Mouse (Mus musculus) kidney, adult 2 months (tissue): Measurements from ENCODE around the gene Wdfy3. TPM values are rescaled to one million over a fixed set of nuclear protein-coding genes. Genes with fewer than 3 reads are reported as not detected.

Experiments used
- DNase-seq: peaks from one replicate; pipeline ENCODE4 v3.0.0; 2021
- H3K27ac ChIP-seq: fragments of 200-500 bp; 2 replicates; pipeline ENCODE4 v1.5.1; 2012; ENCODE audit warnings: low read depth, low read length, control low read depth, inconsistent platforms; ENCODE audit not compliant: insufficient read depth
- H3K27me3 ChIP-seq: fragments of 200-500 bp; replicated peaks from 2 replicates; pipeline ENCODE4 v1.6.1; 2012; ENCODE audit warnings: mild to moderate bottlenecking, moderate library complexity, low read length, inconsistent platforms; ENCODE audit not compliant: control insufficient read depth, insufficient read depth
- H3K36me3 ChIP-seq: fragments of 200-500 bp; 2 replicates; pipeline ENCODE4 v1.6.1; 2012; ENCODE audit warnings: mild to moderate bottlenecking, moderate library complexity, low read length, inconsistent platforms; ENCODE audit not compliant: control insufficient read depth, insufficient read depth
- H3K4me1 ChIP-seq: fragments of 200-500 bp; 2 replicates; pipeline ENCODE4 v1.6.1; 2011; ENCODE audit warnings: low read length; ENCODE audit not compliant: control insufficient read depth, insufficient read depth
- H3K4me3 ChIP-seq: fragments of 200-500 bp; 2 replicates; pipeline ENCODE4 v1.5.1; 2011; ENCODE audit warnings: mild to moderate bottlenecking, low read depth, low read length, control low read depth; ENCODE audit not compliant: insufficient read depth
- CTCF ChIP-seq: fragments of 200-500 bp; conservative IDR thresholded peaks from 2 replicates; pipeline ENCODE4 v1.5.1; 2011; ENCODE audit warnings: low read depth, mild to moderate bottlenecking, control low read depth, low read length, moderate library complexity, mixed read lengths; ENCODE audit not compliant: insufficient read depth, insufficient read length
- POLR2A ChIP-seq: fragments of 200-500 bp; IDR thresholded peaks from one replicate; pipeline ENCODE4 v1.6.1; 2011; ENCODE audit warnings: low read depth, low read length, control low read depth
- WGBS: fragments of 180-500 bp; shearing (Covaris S2); methylation state at CpG from one replicate; pipeline ENCODE4 v1.1.7; 2018; 5-methylcytosine and 5-hydroxymethylcytosine counted together
- polyA plus RNA-seq: library from polyadenylated mRNA; depleted of rRNA; stranded (reverse); fragments of >200 nt; gene quantifications from 2 replicates; pipeline ENCODE4 v1.2.3, GENCODE M21; 2012

Gene Wdfy3
- polyA plus RNA-seq, 1 experiment: 39.7 TPM

GRCm38 (mm10) chr5:102045177-102045576 lies 24.5 kb downstream of the Wdfy3 start:
- Histone ChIP-seq H3K27me3 (no peaks in the 10 kb centered on the region), H3K4me1 (peaks cover 23% of the 10 kb centered on the region), H3K36me3 (peaks cover 3% of the 10 kb centered on the region; the same call in 1 of the 2 replicates), H3K27ac (peak overlapping the region; percentile 29; the same call in 1 of the 2 replicates), H3K4me3 (no peak overlapping the region)
- 69% methylated on average over 8 of the region's 8 CpGs for WGBS
- no peak for DNase-seq
- TF ChIP-seq POLR2A (no peak), CTCF (no peak)

DNA sequence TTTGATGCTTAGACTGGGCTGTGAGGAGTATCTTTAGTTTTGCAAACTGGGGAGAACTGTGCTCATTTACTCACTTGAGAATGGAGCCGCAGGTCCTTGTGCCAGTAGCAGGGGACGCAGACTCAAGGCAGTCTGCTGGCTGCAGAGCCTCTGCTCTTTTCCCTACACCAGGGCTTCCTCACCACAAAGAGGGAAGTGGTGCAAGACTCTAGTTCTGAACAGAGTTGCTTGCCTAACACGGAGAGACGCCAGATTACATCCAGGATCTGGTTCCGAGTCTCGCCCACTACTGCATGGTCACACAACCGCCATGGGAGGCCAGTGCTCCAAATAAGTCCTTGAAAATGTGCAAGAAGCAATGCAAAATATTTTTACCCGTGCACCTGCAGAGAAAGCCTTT lies 36.4 kb downstream of the Wdfy3 start:
- TF ChIP-seq CTCF (no peak), POLR2A (no peak)
- Histone ChIP-seq H3K4me3 (no peak overlapping the region), H3K27ac (no peak overlapping the region), H3K27me3 (no peaks in the 10 kb centered on the region), H3K4me1 (peaks cover 3% of the 10 kb centered on the region; the same call in 1 of the 2 replicates), H3K36me3 (no peaks in the 10 kb centered on the region; the same call in 1 of the 2 replicates)
- DNase-seq: no peak
- 78% methylated on average over 8 of the region's 8 CpGs for WGBS

DNA sequence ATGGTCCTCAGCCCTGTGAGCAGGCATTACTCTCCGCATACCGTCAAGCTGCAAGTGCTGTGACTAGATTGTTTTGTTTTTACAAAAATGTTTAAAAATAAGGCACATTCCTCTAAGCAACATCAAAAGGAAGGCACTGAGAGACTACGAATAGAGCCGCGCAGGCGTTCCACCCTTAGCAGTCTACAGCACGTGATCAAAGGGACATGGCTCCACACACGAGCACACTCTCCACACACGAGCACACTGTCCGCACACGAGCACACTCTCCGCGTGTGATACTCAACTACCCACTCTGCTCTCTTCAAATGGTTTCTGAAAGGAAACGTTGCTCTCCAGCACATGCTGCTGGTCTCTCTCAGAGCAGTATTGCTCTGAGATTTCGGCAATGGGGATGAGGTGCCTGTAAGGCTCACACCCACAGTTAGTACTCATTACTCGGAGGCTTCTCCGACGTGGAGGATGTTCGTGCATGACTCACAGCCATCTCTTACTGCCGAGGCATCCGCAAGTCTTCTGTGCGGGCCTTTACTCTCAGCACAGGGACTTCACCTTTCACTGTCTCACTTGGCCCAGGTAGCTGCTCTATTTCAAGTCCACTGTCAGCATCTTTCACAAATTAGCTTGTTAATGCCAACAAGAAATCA lies 37.0 kb downstream of the Wdfy3 start:
- Histone ChIP-seq H3K4me3 (no peak overlapping the region), H3K27me3 (no peaks in the 10 kb centered on the region), H3K27ac (no peak overlapping the region), H3K36me3 (no peaks in the 10 kb centered on the region; the same call in 1 of the 2 replicates), H3K4me1 (peaks cover 3% of the 10 kb centered on the region; the same call in 1 of the 2 replicates)
- 72% methylated on average over 22 of the region's 22 CpGs for WGBS
- no peak for DNase-seq
- TF ChIP-seq POLR2A (no peak), CTCF (no peak)

DNA sequence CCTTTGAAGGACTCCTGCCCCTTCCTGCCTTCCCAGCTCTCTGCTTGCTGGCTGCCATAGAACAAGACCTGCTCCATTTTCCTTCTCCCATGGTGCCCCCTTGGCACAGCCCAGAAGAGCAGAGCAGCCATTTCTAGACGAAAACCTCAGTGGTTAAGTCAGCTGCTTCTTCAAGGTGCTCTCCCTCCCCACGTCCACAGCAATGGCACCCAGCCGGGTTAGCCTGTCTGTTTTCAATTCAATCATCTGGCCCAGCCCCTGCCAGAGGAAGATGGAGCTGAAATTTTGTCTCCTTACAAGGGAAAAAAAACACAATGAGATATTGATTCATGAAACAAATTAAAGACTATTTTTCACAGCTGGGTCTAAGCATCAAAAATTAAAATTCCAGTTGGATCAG lies 37.5 kb downstream of the Wdfy3 start:
- H3K4me3 ChIP-seq: no peak overlapping the region
- no peak for DNase-seq
- H3K4me1 ChIP-seq: peaks cover 3% of the 10 kb centered on the region; the same call in 1 of the 2 replicates
- WGBS: 71% methylated on average over 3 of the region's 3 CpGs
- H3K36me3 ChIP-seq: no peaks in the 10 kb centered on the region; the same call in 1 of the 2 replicates
- H3K27me3 ChIP-seq: no peaks in the 10 kb centered on the region
- TF ChIP-seq POLR2A (no peak), CTCF (no peak)
- no peak overlapping the region for H3K27ac ChIP-seq

DNA sequence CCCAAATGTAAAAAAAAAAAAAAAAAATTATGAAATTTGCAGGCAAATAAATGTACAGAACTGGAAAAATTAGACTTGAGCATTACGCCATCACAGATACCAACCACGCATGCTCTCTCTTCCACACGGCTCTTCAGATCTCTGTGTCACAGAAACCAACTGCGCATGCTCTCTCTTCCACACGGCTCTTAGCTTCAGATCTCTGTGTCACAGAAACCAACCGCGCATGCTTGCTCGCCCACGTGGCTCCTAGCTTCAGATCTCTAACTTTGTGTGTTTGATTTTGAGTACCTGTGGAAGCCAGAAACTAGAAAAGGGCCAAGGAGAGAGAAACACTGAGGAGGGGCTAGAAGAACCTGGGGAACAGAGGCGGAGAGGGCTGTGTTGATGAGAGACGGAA lies 46.3 kb downstream of the Wdfy3 start:
- Histone ChIP-seq H3K27me3 (no peaks in the 10 kb centered on the region), H3K4me3 (no peak overlapping the region), H3K36me3 (no peaks in the 10 kb centered on the region), H3K4me1 (peaks cover 9% of the 10 kb centered on the region; the same call in 1 of the 2 replicates), H3K27ac (no peak overlapping the region)
- TF ChIP-seq CTCF: no peak
- TF ChIP-seq POLR2A: no peak
- WGBS: 93% methylated on average over 11 of the region's 11 CpGs
- DNase-seq: no peak

DNA sequence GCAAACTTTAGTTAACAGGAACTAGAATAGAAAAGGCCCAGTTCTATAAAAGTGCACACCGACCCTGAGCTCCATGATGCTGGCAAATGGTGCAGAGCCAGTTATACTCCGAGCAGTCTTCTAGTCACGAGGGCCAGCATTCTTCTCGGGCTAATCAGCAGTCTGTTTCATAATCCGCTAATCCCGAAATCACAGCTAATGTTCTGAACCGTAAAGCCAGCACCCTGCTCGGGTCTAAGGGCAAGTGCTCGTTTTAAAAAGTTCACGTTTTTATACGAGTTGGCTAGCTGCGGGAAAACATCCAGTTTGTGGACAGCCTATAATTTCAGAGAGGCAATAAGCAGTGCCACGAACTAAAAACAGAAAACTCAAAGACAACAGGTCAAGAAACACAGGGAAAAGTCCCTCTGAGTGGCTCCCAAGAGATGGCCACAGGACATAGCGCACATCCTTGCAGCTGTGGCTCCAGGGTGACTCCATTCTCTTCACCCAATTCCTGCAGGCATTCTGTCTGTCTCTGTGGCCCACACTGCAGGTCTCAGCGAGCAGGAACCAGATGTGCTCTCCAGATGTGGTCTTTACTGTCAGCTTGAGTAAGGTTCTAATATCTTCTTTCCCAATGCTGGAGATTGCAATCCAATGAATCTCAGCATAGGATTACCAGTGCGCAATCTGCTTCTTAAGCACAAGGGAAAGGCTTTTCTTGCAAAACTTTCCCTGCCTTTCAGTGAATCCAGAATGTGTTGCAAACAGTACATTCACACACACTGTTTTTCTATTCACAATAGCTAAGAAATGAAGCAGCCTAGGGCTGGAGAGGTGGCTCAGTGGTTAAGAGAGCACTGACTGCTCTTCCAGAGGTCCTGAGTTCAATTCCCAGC lies 47.5 kb downstream of the Wdfy3 start:
- TF ChIP-seq POLR2A (no peak), CTCF (no peak)
- Histone ChIP-seq H3K4me3 (no peak overlapping the region), H3K4me1 (peaks cover 11% of the 10 kb centered on the region; the same call in 1 of the 2 replicates), H3K27ac (peak overlapping the region; percentile 32), H3K36me3 (no peaks in the 10 kb centered on the region), H3K27me3 (no peaks in the 10 kb centered on the region)
- WGBS: 43% methylated on average over 16 of the region's 16 CpGs
- DNase-seq: peak; percentile 81

DNA sequence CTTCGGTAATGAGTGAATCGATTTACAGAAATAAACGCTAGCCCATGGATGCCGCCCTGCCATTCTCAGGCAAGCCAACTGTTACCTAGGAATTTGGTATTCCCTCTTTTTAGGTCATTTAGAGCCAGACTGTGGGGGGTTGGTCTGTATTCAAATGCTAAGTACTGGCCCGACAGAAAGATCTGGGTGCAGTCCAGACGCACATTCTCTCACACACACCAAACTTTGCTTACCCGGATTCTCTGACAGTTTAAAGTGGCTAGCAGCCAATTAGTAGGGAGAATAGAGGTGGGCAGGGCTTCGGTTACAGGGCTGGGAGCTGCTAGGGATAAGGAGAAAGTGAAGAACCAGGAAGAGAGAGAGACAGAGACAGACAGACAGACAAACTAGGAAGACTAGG lies 55.5 kb downstream of the Wdfy3 start:
- DNase-seq: peak; percentile 49
- WGBS: 60% methylated on average over 8 of the region's 8 CpGs
- TF ChIP-seq POLR2A: no peak
- no peak for TF ChIP-seq CTCF
- no peak overlapping the region for H3K27ac ChIP-seq
- H3K36me3 ChIP-seq: no peaks in the 10 kb centered on the region
- H3K4me1 ChIP-seq: peaks cover 20% of the 10 kb centered on the region; the same call in 1 of the 2 replicates
- H3K4me3 ChIP-seq: no peak overlapping the region
- H3K27me3 ChIP-seq: no peaks in the 10 kb centered on the region
